Mouse (Mus musculus): ENCODE results near the gene Stkld1. TPM values are rescaled to one million over a fixed set of nuclear protein-coding genes. Genes with fewer than 3 reads are reported as not detected.
"Not testable (repeated sequence)": the region's sequence is repeated elsewhere in the genome, so short reads cannot be mapped to it uniquely, and the experiment has no call there.

Stkld1 gene
- 0.10 and 0.14 TPM in 2 replicates for polyA plus RNA-seq (2015; fragmentation: Nextera tagmentation; extraction: Ambion mirVana)

- peak; percentile 95 for ATAC-seq (ENCODE audit: low FRiP score)
- H3K4me1 ChIP-seq (replicated peaks): peaks cover 30% of the 10 kb centered on the region
- peak within 1 kb of the TSS; percentile 97 for H3K9ac ChIP-seq
- peaks cover 25% of the 10 kb centered on the region for H3K36me3 ChIP-seq
- peak within 1 kb of the TSS; percentile 96 for H3K4me3 ChIP-seq
- WGBS: 1% methylated on average over 61 of the region's 70 CpGs
- no peaks in the 10 kb centered on the region for H3K27me3 ChIP-seq
- no peaks in the 10 kb centered on the region for H3K9me3 ChIP-seq
- H3K27ac ChIP-seq: peak within 1 kb of the TSS; percentile 88
- H3K4me2 ChIP-seq: peak within 1 kb of the TSS; percentile 89
Observed at GRCm38 (mm10) chr2:26933304-26934055, at the start of gene Stkld1, which contains the start of gene Surf4. Gene Stkld1, plus strand, starts transcription at chr2:26934047. Gene Surf4, minus strand, starts transcription at chr2:26933928.

GRCm38 (mm10) chr2:26885541-26885940 is 48.3 kb upstream of the Stkld1 start:
- H3K9ac ChIP-seq; H3K27me3 ChIP-seq; H3K4me1 ChIP-seq (replicated peaks); H3K4me2 ChIP-seq; H3K4me3 ChIP-seq; H3K27ac ChIP-seq; ATAC-seq (ENCODE audit: low FRiP score): not testable (repeated sequence)
- Histone ChIP-seq H3K9me3 (peaks cover 10% of the 10 kb centered on the region; the same call in 1 of the 2 replicates), H3K36me3 (peaks cover 31% of the 10 kb centered on the region)
- 79% methylated on average over 2 of the region's 2 CpGs for WGBS

DNA sequence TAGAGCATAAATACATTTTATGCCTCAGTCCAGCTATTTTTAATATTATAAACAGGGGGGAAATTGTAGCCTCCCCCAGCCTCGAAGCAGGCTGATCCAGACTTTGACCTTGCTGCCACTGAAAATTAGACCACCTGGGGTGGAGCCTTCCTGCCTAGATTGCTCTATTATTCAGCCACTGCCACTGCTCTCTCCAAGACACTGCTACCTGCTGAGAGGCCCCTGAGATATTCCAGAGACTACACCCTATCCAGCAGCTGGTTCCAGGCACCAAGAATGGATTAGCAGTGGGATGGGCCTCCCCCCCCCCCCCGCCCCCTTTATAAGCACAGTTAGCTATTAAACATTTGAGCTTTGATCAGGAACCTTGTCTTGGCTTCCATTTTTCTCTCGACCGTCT is 47.7 kb upstream of the Stkld1 start:
- H3K27me3 ChIP-seq; H3K27ac ChIP-seq; ATAC-seq (ENCODE audit: low FRiP score); H3K9ac ChIP-seq; H3K4me1 ChIP-seq (replicated peaks); H3K4me3 ChIP-seq; H3K4me2 ChIP-seq: not testable (repeated sequence)
- WGBS: 74% methylated on average over 4 of the region's 4 CpGs
- Histone ChIP-seq H3K36me3 (peaks cover 37% of the 10 kb centered on the region), H3K9me3 (peaks cover 10% of the 10 kb centered on the region; the same call in 1 of the 2 replicates)

DNA sequence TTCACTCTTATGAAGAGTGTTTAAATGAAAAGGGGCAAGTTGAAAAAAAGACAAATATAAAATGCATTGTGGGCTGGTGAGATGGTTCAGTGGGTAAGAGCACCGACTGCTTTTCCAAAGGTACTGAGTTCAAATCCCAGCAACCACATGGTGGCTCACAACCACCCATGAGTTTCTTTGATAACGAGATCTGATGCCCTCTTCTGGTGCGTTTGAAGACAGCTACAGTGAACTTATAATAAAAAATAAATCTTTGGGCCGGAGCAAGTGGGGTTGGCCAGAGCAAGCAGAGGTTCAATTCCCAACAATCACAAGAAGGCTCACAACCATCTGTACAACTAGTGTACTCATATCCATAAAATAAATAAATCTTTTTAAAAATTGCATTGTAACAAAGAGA is 37.9 kb upstream of the Stkld1 start:
- Histone ChIP-seq H3K4me1 (replicated peaks) (peaks cover 2% of the 10 kb centered on the region; the same call in 1 of the 2 replicates), H3K9ac (no peak overlapping the region), H3K27ac (no peak overlapping the region), H3K27me3 (no peaks in the 10 kb centered on the region), H3K9me3 (no peaks in the 10 kb centered on the region), H3K36me3 (peaks cover 89% of the 10 kb centered on the region), H3K4me3 (no peak overlapping the region), H3K4me2 (no peak overlapping the region)
- 92% methylated on average over 4 of the region's 4 CpGs for WGBS
- no peak for ATAC-seq (ENCODE audit: low FRiP score)

GRCm38 (mm10) chr2:26900731-26901130 is 33.1 kb upstream of the Stkld1 start:
- ATAC-seq (ENCODE audit: low FRiP score): no peak
- H3K36me3 ChIP-seq: peaks cover 63% of the 10 kb centered on the region

DNA sequence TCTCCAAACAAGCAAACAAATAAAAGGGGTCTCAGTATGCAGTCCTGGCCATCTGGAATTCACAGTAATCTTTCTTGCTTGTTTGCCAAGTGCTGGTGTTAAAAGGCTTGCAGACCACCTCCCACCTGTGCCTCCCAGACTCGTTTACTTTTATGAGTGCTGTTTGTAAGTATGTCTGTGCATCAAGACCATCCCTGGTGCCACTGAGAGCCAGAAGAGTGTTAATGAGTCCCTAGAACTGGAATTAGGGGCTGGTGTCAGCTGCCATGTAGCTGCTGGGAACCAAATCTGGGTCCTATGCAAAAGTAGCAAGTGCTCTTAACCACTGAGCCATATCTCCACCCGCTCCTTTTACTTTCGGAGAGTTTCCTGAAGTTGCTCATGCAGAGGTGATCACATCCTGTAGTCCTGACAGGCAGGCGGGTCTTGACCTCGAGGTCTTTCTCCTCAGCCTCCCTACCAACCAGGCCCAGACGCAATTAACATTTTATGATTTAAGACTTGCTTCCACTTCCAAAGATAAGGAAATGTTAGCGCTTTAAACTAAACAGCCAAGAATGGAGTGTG is 31.9 kb upstream of the Stkld1 start:
- no peak for ATAC-seq (ENCODE audit: low FRiP score)
- WGBS: 16% methylated on average over 7 of the region's 7 CpGs
- Histone ChIP-seq H3K36me3 (peaks cover 63% of the 10 kb centered on the region), H3K9ac (peak overlapping the region; percentile 83), H3K4me2 (peak overlapping the region; percentile 75), H3K4me1 (replicated peaks) (peaks cover 27% of the 10 kb centered on the region), H3K9me3 (no peaks in the 10 kb centered on the region), H3K27me3 (no peaks in the 10 kb centered on the region), H3K27ac (no peak overlapping the region), H3K4me3 (peak overlapping the region; percentile 64)

More at GRCm38 (mm10) chr2:26900731-26901130, 33.1 kb upstream of the Stkld1 start:
- H3K4me2 ChIP-seq: no peak overlapping the region
- no peaks in the 10 kb centered on the region for H3K27me3 ChIP-seq
- no peak overlapping the region for H3K9ac ChIP-seq
- no peaks in the 10 kb centered on the region for H3K9me3 ChIP-seq
- peaks cover 27% of the 10 kb centered on the region for H3K4me1 ChIP-seq (replicated peaks)
- 84% methylated on average over 1 of the region's 1 CpGs for WGBS
- H3K27ac ChIP-seq: no peak overlapping the region
- H3K4me3 ChIP-seq: no peak overlapping the region

DNA sequence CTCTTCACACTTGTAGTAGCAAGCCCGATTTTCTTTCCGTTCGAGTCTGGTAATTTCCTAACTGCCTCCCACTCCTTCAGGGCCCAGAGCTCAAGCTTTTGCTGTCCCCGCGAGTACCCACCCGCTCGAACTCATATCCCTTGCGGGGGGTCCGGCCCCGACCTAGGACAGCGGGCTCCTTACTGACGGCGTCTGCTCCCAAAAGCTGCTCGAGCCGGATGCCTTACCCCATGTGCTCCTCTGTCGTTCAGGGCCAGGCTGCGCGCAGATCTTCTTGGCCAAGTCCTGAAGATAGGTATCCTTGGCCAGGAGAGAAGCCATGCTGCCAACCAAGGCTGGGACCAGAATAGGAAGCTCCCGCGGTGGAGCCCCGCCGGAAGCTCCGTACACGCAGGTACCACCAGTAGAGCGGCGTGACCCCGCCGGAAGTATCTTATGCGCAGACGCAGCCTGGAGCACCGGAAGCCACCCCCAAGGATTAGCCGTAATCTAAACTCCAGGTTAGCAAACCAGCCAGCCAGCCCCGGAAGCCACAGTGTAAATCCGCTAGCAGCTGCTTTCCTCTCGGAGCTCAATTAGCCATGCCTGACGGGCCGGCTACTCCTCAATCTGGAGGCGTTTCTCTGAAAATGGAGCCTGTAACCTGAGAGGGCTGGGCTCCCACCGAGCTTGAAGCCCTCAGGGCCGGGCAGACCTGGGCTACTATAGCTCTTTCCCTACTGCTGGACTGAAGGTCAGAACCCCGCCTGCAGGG is 31.2 kb upstream of the Stkld1 start, which contains the start of gene Surf6:
Gene Surf6 (minus strand): TSS at position 413 of the 754 bp plus-strand sequence.
- Histone ChIP-seq H3K4me3 (peak within 1 kb of the TSS; percentile 64), H3K27ac (peak within 1 kb of the TSS; percentile 92), H3K4me2 (peak within 1 kb of the TSS; percentile 75), H3K27me3 (no peaks in the 10 kb centered on the region), H3K9me3 (no peaks in the 10 kb centered on the region), H3K36me3 (peaks cover 63% of the 10 kb centered on the region), H3K4me1 (replicated peaks) (peaks cover 32% of the 10 kb centered on the region), H3K9ac (peak within 1 kb of the TSS; percentile 83)
- peak; percentile 95 for ATAC-seq (ENCODE audit: low FRiP score)
- WGBS: under 1% methylated on average over 41 of the region's 41 CpGs

- Histone ChIP-seq H3K4me1 (replicated peaks) (peaks cover 39% of the 10 kb centered on the region), H3K9ac (peak overlapping the region; percentile 83), H3K9me3 (no peaks in the 10 kb centered on the region), H3K4me2 (peak overlapping the region; percentile 75), H3K36me3 (peaks cover 63% of the 10 kb centered on the region), H3K27me3 (no peaks in the 10 kb centered on the region), H3K4me3 (peak overlapping the region; percentile 64), H3K27ac (peak overlapping the region; percentile 92)
- no peak for ATAC-seq (ENCODE audit: low FRiP score)
- WGBS: 13% methylated on average over 7 of the region's 7 CpGs
Observed at GRCm38 (mm10) chr2:26903311-26903710, 30.5 kb upstream of the Stkld1 start.

GRCm38 (mm10) chr2:26905936-26906335 is 27.9 kb upstream of the Stkld1 start:
- peaks cover 55% of the 10 kb centered on the region for H3K4me1 ChIP-seq (replicated peaks)
- ATAC-seq (ENCODE audit: low FRiP score): no peak
- no peaks in the 10 kb centered on the region for H3K27me3 ChIP-seq
- no peak overlapping the region for H3K27ac ChIP-seq
- no peak overlapping the region for H3K4me3 ChIP-seq
- no peak overlapping the region for H3K4me2 ChIP-seq
- peaks cover 46% of the 10 kb centered on the region for H3K36me3 ChIP-seq
- 91% methylated on average over 2 of the region's 2 CpGs for WGBS
- no peak overlapping the region for H3K9ac ChIP-seq
- H3K9me3 ChIP-seq: no peaks in the 10 kb centered on the region

DNA sequence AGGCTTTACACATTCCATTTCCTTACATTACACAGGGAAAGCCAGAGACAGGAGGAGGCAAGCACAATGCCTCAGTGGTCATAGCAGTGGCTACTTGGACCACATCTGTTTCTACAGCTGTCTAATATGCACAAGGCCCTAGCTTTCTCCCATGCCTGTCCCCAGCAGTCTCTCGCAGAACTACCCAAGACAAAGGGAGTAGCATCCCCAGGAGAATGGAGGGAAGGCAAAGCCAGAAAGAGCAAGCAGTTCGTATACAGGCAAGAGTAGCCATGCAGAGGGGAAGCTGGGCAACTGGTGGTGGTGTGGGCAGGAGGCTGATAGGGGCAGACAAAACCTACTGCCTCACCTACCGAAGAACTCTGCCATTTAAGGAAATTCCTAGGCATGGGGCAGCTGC is 27.4 kb upstream of the Stkld1 start:
- Histone ChIP-seq H3K9me3 (no peaks in the 10 kb centered on the region), H3K4me3 (no peak overlapping the region), H3K9ac (0 out of 2 replicates have a peak overlapping the region, but pooled peaks have one; percentile 31), H3K27me3 (no peaks in the 10 kb centered on the region), H3K36me3 (peaks cover 46% of the 10 kb centered on the region), H3K4me2 (no peak overlapping the region), H3K27ac (no peak overlapping the region), H3K4me1 (replicated peaks) (peaks cover 50% of the 10 kb centered on the region)
- no peak for ATAC-seq (ENCODE audit: low FRiP score)
- 93% methylated on average over 3 of the region's 3 CpGs for WGBS

DNA sequence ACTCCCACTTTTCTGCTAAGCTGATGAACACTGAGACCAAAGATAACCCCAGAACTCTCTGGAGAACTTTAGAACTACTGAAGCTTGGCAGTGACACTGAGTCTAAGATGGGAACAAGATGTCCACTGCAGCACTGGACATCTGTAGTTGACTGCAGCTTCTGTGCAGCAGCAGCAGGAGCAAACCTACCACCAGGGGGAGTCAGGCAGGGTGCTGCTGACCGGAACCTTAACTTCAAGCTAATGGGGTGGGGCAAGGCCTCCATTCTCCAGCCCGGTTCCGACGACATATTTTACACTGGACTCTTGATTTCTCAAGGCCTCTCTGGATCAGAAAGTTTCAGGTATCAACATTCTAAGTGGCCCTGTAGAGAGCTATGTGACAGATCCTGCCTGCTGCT is 26.7 kb upstream of the Stkld1 start:
- WGBS: 67% methylated on average over 4 of the region's 4 CpGs
- ATAC-seq (ENCODE audit: low FRiP score): no peak
- H3K27me3 ChIP-seq: no peaks in the 10 kb centered on the region
- peaks cover 53% of the 10 kb centered on the region for H3K36me3 ChIP-seq
- H3K9ac ChIP-seq: 0 out of 2 replicates have a peak overlapping the region, but pooled peaks have one; percentile 90
- H3K4me1 ChIP-seq (replicated peaks): peaks cover 50% of the 10 kb centered on the region
- H3K27ac ChIP-seq: no peak overlapping the region
- no peak overlapping the region for H3K4me2 ChIP-seq
- no peak overlapping the region for H3K4me3 ChIP-seq
- no peaks in the 10 kb centered on the region for H3K9me3 ChIP-seq
